Mouse (Mus musculus): ENCODE measurements at regions not wholly inside any gene's neighbourhood (a gene's known extent, or its start where the extent isn't known, plus 50 kb on each side); places are given as distances from the start of the nearest gene placed in this dataset.
A peak's percentile ranks its signal among the peaks of the same experiment; 100 is the strongest.

- DNase-seq = no peak
Measured at GRCm38 (mm10) chr9:101445293-101445692, 193.7 kb upstream of the Ppp2r3a start.

GRCm38 (mm10) chr9:101439856-101440255, 188.3 kb upstream of the Ppp2r3a start:
- DNase-seq = no peak

- DNase-seq = no peak
Measured at GRCm38 (mm10) chr9:101438564-101439180, 187.1 kb upstream of the Ppp2r3a start.

- DNase-seq = no peak
Measured at GRCm38 (mm10) chr9:101424974-101425670, 173.5 kb upstream of the Ppp2r3a start.

- DNase-seq = no peak
Measured at GRCm38 (mm10) chr9:101423041-101423440, 171.4 kb upstream of the Ppp2r3a start.

GRCm38 (mm10) chr9:101422006-101422405, 170.4 kb upstream of the Ppp2r3a start:
- DNase-seq = no peak

- no peak for DNase-seq
Measured at GRCm38 (mm10) chr9:101421136-101421535, 169.5 kb upstream of the Ppp2r3a start.

- DNase-seq = no peak
Measured at GRCm38 (mm10) chr9:101420181-101420580, 168.6 kb upstream of the Ppp2r3a start.

GRCm38 (mm10) chr9:101417660-101418059, 166.1 kb upstream of the Ppp2r3a start:
- no peak for DNase-seq

- no peak for DNase-seq
Measured at GRCm38 (mm10) chr9:101416321-101416720, 164.7 kb upstream of the Ppp2r3a start.

GRCm38 (mm10) chr9:101413071-101413633, 161.6 kb upstream of the Ppp2r3a start:
- DNase-seq = peak; percentile 74

- DNase-seq = no peak
Measured at GRCm38 (mm10) chr9:101411951-101412350, 160.4 kb upstream of the Ppp2r3a start.

GRCm38 (mm10) chr9:101411532-101411880, 159.9 kb upstream of the Ppp2r3a start:
- DNase-seq = no peak

- no peak for DNase-seq
Measured at GRCm38 (mm10) chr9:101410783-101411531, 159.4 kb upstream of the Ppp2r3a start.

- DNase-seq = no peak
Measured at GRCm38 (mm10) chr9:101410348-101410747, 158.8 kb upstream of the Ppp2r3a start.

- no peak for DNase-seq
Measured at GRCm38 (mm10) chr9:101408116-101408515, 156.5 kb upstream of the Ppp2r3a start.

GRCm38 (mm10) chr9:101407141-101407540, 155.5 kb upstream of the Ppp2r3a start:
- DNase-seq = no peak

- DNase-seq = peak; percentile 60
Measured at GRCm38 (mm10) chr9:101404441-101405081, 153.0 kb upstream of the Ppp2r3a start.

GRCm38 (mm10) chr9:101404034-101404433, 152.4 kb upstream of the Ppp2r3a start:
- no peak for DNase-seq

GRCm38 (mm10) chr9:101402544-101403194, 151.1 kb upstream of the Ppp2r3a start:
- DNase-seq = no peak

- no peak for DNase-seq
Measured at GRCm38 (mm10) chr9:101401416-101401815, 149.8 kb upstream of the Ppp2r3a start.

GRCm38 (mm10) chr9:101398858-101399257, 147.3 kb upstream of the Ppp2r3a start:
- DNase-seq = no peak

All from adrenal gland, adult 2 months (tissue).